Mouse (Mus musculus): ENCODE data around the gene Svs1. TPM values are rescaled to one million over a fixed set of nuclear protein-coding genes. Genes with fewer than 3 reads are reported as not detected.
A peak's percentile ranks its signal among the peaks of the same experiment; 100 is the strongest.

The Svs1 gene
- polyA plus RNA-seq, 1 experiment = not detected

DNA sequence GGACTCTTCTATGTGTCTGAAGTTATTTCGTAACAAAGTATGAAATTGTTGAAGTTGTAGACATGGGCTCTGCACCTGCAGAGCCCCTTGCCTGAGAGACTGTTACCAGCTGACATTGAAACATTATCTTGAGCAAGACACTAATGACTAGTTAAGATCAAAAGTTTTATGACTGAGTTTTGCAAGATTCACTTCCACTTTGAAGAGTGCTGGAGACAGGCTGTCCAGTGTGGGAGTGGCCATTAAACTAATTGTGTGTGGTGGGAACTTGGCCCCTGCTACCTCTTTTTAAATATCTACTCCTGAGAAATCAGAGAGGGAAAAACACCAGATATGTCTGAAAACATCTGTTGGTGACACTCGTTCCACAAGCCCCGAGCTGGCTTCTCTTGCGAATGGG lies 44.6 kb downstream of the Svs1 start:
- WGBS = 82% methylated on average over 4 of the region's 4 CpGs
- H3K4me3 ChIP-seq (ENCODE audit: extremely low read depth, insufficient read depth, insufficient read length) = no peak overlapping the region
- H3K27ac ChIP-seq (ENCODE audit: insufficient read depth, low read length) = no peak overlapping the region
- DNase-seq (ENCODE audit: low read depth in 1 of 2, low spot score in 2 of 2) = no peak
- TF ChIP-seq CTCF (IDR thresholded peaks at IDR 0.05; ENCODE audit: extremely low read depth, insufficient read depth, insufficient read length, insufficient replicate concordance) = no peak
- TF ChIP-seq POLR2A (IDR thresholded peaks at IDR 0.05; ENCODE audit: low read depth, low read length) = no peak
- H3K27me3 ChIP-seq (ENCODE audit: control insufficient read depth, insufficient read depth, low read length) = no peaks in the 10 kb centered on the region
- H3K4me1 ChIP-seq (ENCODE audit: control insufficient read depth, insufficient read depth, insufficient read length) = no peaks in the 10 kb centered on the region
- H3K36me3 ChIP-seq (ENCODE audit: control insufficient read depth, insufficient read depth, low read length) = no peaks in the 10 kb centered on the region

DNA sequence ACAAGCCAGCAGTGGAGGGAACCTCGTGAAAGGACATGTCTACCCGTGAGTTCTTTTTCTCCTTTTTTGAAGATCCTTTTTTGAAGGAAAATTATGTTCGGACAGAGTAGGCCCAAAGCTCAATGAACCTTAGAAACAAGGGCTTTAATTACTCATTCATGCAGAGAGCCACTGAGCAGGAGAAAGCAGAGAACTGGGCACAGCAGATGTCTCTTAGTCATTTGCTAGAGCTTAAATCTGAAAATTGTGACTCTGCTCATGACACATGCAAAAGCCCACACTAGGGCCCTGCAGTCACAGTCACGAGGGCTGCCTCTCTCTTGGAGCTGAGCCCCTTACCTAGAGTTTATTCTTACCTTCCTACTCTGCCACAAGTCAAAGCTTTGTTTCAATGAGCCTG lies 46.1 kb downstream of the Svs1 start:
- Histone ChIP-seq H3K4me1 (ENCODE audit: control insufficient read depth, insufficient read depth, insufficient read length) (no peaks in the 10 kb centered on the region), H3K27ac (ENCODE audit: insufficient read depth, low read length) (no peak overlapping the region), H3K27me3 (ENCODE audit: control insufficient read depth, insufficient read depth, low read length) (no peaks in the 10 kb centered on the region), H3K4me3 (ENCODE audit: extremely low read depth, insufficient read depth, insufficient read length) (no peak overlapping the region), H3K36me3 (ENCODE audit: control insufficient read depth, insufficient read depth, low read length) (no peaks in the 10 kb centered on the region)
- no peak for DNase-seq (ENCODE audit: low read depth in 1 of 2, low spot score in 2 of 2)
- TF ChIP-seq CTCF (IDR thresholded peaks at IDR 0.05; ENCODE audit: extremely low read depth, insufficient read depth, insufficient read length, insufficient replicate concordance) = no peak
- no peak for TF ChIP-seq POLR2A (IDR thresholded peaks at IDR 0.05; ENCODE audit: low read depth, low read length)
- 83% methylated on average over 4 of the region's 4 CpGs for WGBS

DNA sequence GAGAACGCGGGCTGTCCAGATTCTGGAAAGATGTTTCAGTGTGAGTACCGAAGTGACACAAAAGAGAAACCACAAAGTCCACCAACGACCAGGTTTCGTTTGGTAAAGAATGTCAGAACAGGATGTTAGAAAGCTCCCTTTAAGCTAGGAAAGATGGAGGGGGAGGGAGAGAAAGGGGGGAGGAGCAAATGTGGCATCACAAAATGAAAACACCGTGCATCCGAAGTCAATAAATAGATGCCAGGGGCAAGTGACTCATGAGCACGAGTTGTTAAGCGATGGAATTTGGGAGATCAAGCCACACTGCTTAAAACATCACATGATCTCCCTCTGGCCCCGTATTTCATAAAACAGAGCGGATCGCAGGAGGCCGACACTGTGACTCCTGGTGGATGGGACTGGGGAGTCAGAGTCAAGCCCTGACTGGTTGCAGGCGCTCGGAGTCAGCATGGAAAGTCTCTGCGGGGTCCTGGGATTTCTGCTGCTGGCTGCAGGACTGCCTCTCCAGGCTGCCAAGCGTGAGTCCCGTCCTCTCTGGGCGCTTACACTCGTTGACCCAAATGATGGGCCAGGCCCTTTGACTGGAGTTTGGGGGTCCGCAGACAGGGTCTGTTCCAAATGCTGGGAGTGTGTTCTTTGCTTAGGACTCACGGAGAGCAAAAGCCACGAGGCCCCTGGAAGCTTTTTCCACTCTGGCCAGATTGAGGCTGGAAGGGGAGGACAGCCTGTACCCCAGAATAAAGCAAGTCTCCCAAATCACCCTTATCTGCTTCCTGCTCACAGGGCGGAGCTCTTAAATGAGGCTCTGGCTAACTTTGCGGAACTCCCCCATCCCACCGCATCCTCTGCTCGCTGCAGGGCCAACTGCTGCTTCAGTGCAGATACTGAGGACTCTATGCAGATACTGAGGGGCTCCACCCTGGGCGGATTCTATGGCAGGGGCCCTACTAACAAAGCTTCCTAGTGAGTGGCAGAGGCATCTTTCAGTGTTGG lies 49.9 kb downstream of the Svs1 start, which contains the start of gene Gpnmb:
Gpnmb (plus strand) TSS at position 272 of the 993 bp plus-strand sequence.
- H3K27me3 ChIP-seq (ENCODE audit: control insufficient read depth, insufficient read depth, low read length) = no peaks in the 10 kb centered on the region
- 0 out of 2 replicates have a peak within 1 kb of the TSS, but pooled peaks have one; percentile 0 for H3K4me3 ChIP-seq (ENCODE audit: extremely low read depth, insufficient read depth, insufficient read length)
- WGBS = 40% methylated on average over 28 of the region's 28 CpGs

DNA sequence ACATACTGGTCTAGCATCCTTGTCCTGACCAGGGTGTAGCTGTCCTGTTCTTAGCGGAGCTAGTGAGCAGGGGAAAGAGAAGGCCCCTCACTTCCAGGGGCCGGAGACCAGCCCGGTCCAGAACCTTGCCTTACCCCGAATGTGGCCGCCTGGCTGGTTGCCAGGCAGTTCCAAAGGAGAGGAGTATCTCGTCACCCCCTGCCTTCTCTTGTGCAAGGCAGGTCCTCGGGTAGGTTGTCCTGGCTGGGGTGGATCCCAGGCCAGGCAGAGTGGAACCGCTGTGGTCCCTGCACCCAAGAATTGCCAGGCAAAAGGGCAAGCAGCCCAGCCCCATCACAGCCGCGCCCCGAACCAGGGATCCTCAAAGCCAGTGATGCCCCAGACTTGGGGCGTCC lies 50.6 kb downstream of the Svs1 start:
- Histone ChIP-seq H3K27me3 (ENCODE audit: control insufficient read depth, insufficient read depth, low read length) (no peaks in the 10 kb centered on the region), H3K27ac (ENCODE audit: insufficient read depth, low read length) (no peak overlapping the region), H3K36me3 (ENCODE audit: control insufficient read depth, insufficient read depth, low read length) (no peaks in the 10 kb centered on the region), H3K4me1 (ENCODE audit: control insufficient read depth, insufficient read depth, insufficient read length) (no peaks in the 10 kb centered on the region), H3K4me3 (ENCODE audit: extremely low read depth, insufficient read depth, insufficient read length) (no peak overlapping the region)
- 79% methylated on average over 12 of the region's 12 CpGs for WGBS
- TF ChIP-seq CTCF (IDR thresholded peaks at IDR 0.05; ENCODE audit: extremely low read depth, insufficient read depth, insufficient read length, insufficient replicate concordance) (no peak), POLR2A (IDR thresholded peaks at IDR 0.05; ENCODE audit: low read depth, low read length) (no peak)
- DNase-seq (ENCODE audit: low read depth in 1 of 2, low spot score in 2 of 2) = no peak

More for the DNA sequence above, 49.9 kb downstream of the Svs1 start, which contains the start of gene Gpnmb:
- Histone ChIP-seq H3K27ac (ENCODE audit: insufficient read depth, low read length) (no peak within 1 kb of the TSS), H3K4me1 (ENCODE audit: control insufficient read depth, insufficient read depth, insufficient read length) (no peaks in the 10 kb centered on the region), H3K36me3 (ENCODE audit: control insufficient read depth, insufficient read depth, low read length) (no peaks in the 10 kb centered on the region)
- no peak for DNase-seq (ENCODE audit: low read depth in 1 of 2, low spot score in 2 of 2)
- no peak for TF ChIP-seq CTCF (IDR thresholded peaks at IDR 0.05; ENCODE audit: extremely low read depth, insufficient read depth, insufficient read length, insufficient replicate concordance)

DNA sequence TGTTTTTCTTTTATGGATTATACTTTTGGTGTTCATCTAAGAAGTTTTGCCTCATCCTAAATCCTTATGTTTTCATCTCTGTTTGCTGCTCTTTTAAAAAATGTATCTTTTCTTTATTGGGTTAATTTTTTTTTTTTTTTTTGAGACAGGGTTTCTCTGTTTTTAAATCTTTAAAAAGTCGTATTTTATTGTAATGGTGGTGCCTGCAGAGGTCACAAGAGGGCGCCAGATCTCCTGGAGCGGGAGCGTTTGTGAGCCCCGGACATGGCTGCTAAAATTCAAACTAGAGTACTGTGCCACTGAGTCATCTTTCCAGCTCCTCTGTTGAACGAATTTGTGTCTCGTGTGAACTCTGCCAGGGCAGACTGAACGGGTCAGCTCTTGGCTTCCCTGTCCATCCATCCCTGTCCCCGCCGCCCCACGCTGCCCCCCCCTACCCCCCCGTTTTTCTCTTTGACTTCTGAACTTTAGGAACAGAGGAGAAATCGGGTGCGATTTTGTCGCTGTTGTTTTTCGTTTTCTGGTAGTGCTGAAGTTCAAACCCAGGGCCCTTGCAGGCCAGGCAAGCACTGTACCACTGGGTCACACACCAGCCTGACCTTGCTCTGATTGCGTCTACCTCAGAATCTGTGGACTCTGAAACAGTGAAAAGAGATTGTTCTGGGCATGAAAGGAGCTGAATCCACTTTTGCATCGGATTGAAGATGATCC lies 53.0 kb downstream of the Svs1 start:
- 14% methylated on average over 18 of the region's 18 CpGs for WGBS
- Histone ChIP-seq H3K27me3 (ENCODE audit: control insufficient read depth, insufficient read depth, low read length) (no peaks in the 10 kb centered on the region), H3K36me3 (ENCODE audit: control insufficient read depth, insufficient read depth, low read length) (no peaks in the 10 kb centered on the region), H3K4me1 (ENCODE audit: control insufficient read depth, insufficient read depth, insufficient read length) (no peaks in the 10 kb centered on the region), H3K4me3 (ENCODE audit: extremely low read depth, insufficient read depth, insufficient read length) (peak overlapping the region; percentile 35; the same call in 1 of the 2 replicates), H3K27ac (ENCODE audit: insufficient read depth, low read length) (no peak overlapping the region)
- DNase-seq (ENCODE audit: low read depth in 1 of 2, low spot score in 2 of 2) = peak; percentile 26 to 55
- no peak for TF ChIP-seq POLR2A (IDR thresholded peaks at IDR 0.05; ENCODE audit: low read depth, low read length)
- TF ChIP-seq CTCF (IDR thresholded peaks at IDR 0.05; ENCODE audit: extremely low read depth, insufficient read depth, insufficient read length, insufficient replicate concordance) = peak; percentile 70; the same call in 1 of the 2 replicates

Other genes starting within 250 kb of the Svs1 start
- gene Gimap1, start 247.8 kb upstream of the Svs1 start, polyA plus RNA-seq (2012; rRNA removed) = 94.4 and 103 TPM in 2 replicates
- gene Gimap5, start 240.7 kb upstream of the Svs1 start, polyA plus RNA-seq (2012; rRNA removed) = 74.0 and 90.0 TPM in 2 replicates
- gene Gimap3, start 216.0 kb upstream of the Svs1 start, polyA plus RNA-seq (2012; rRNA removed) = 140 and 150 TPM in 2 replicates
- 95.2 and 105 TPM in 2 replicates for gene Tmem176a, start 145.9 kb upstream of the Svs1 start, polyA plus RNA-seq (2012; rRNA removed)
- gene Tmem176b, start 145.4 kb upstream of the Svs1 start, polyA plus RNA-seq (2012; rRNA removed) = 199 TPM in 2 replicates
- 0.77 and 1.1 TPM in 2 replicates for gene Aoc1, start 114.0 kb upstream of the Svs1 start, polyA plus RNA-seq (2012; rRNA removed)
- gene 1600015I10Rik, start 57.0 kb upstream of the Svs1 start, polyA plus RNA-seq (2012; rRNA removed) = not detected in 2 replicates
- 0.02 TPM in 1 of 2 replicates, not detected in the other for gene Doxl2, start 11.9 kb upstream of the Svs1 start, polyA plus RNA-seq (2012; rRNA removed)
- gene Gpnmb, start 49.7 kb downstream of the Svs1 start, polyA plus RNA-seq (2012; rRNA removed) = 1.3 and 3.8 TPM in 2 replicates
- gene Malsu1, start 86.9 kb downstream of the Svs1 start, polyA plus RNA-seq (2012; rRNA removed) = 9.9 and 12.2 TPM in 2 replicates
- 0.08 and 0.15 TPM in 2 replicates for gene Igf2bp3, start 228.1 kb downstream of the Svs1 start, polyA plus RNA-seq (2012; rRNA removed)

All from spleen, adult 2 months (tissue).